Mouse (Mus musculus): ENCODE results near the gene Slc37a4. TPM values are rescaled to one million over a fixed set of nuclear protein-coding genes. Genes with fewer than 3 reads are reported as not detected.

The Slc37a4 gene
- total and polyA plus RNA-seq, 3 experiments = 11.7 to 38.7 (median 25.5) TPM

- no peaks in the 10 kb centered on the region for H3K79me2 ChIP-seq (replicated peaks; ENCODE audit: control insufficient read depth, extremely low read depth, insufficient read depth, poor library complexity, severe bottlenecking)
- H3K27ac ChIP-seq (ENCODE audit: insufficient read depth, low read depth) = no peak overlapping the region
- H3K9me3 ChIP-seq (replicated peaks; ENCODE audit: low read length) = peaks cover 3% of the 10 kb centered on the region
- in situ Hi-C loops (cut with MboI; ENCODE audit: low pct_ligation_motif_present, low pct_unique_long_range_greater_than_20kb, low sequenced_read_pairs) = no loop called here
- TF ChIP-seq UBTF (IDR thresholded peaks at IDR 0.05; ENCODE audit: low read depth, low read length) (no peak), SIN3A (IDR thresholded peaks at IDR 0.05; ENCODE audit: low read length) (no peak), EP300 (IDR thresholded peaks at IDR 0.05; ENCODE audit: low read length) (no peak), MAFK (IDR thresholded peaks at IDR 0.05; ENCODE audit: insufficient replicate concordance, low read length) (no peak), RCOR1 (conservative IDR thresholded peaks at IDR 0.05; ENCODE audit: low read depth, low read length) (no peak), ETS1 (conservative IDR thresholded peaks at IDR 0.05; ENCODE audit: low read depth, low read length) (no peak), MXI1 (IDR thresholded peaks at IDR 0.05; ENCODE audit: low read depth, low read length) (no peak), CHD2 (IDR thresholded peaks at IDR 0.05; ENCODE audit: low read length) (no peak), ELF1 (IDR thresholded peaks at IDR 0.05; ENCODE audit: low read depth, low read length) (no peak), USF1 (IDR thresholded peaks at IDR 0.05; ENCODE audit: low read depth, low read length) (no peak), ZC3H11A (IDR thresholded peaks at IDR 0.05; ENCODE audit: low read depth, low read length) (no peak), JUND (conservative IDR thresholded peaks at IDR 0.05; ENCODE audit: low read depth, low read length) (no peak)
- peaks cover 86 to 93% of the 10 kb centered on the region in 2 experiments for H3K36me3 ChIP-seq (replicated peaks in 1 of 2; ENCODE audit: control insufficient read depth in 1 of 2, insufficient read depth in 1 of 2, low read length in 1 of 2)
- dilution Hi-C loops (cut with MboI; ENCODE audit: extremely low pct_ligation_motif_present, extremely low pct_unique_long_range_greater_than_20kb, low sequenced_read_pairs) = no loop called here
- no peak overlapping the region for H3K9ac ChIP-seq (ENCODE audit: insufficient read depth, low read depth)
- H3K27me3 ChIP-seq (replicated peaks) = no peaks in the 10 kb centered on the region
- no peak for DNase-seq (ENCODE audit: extremely low read depth)
- no peak overlapping the region for H3K4me2 ChIP-seq (ENCODE audit: insufficient read depth, low read depth, poor library complexity, severe bottlenecking)
- H3K4me1 ChIP-seq (ENCODE audit: control insufficient read depth in 1 of 2, insufficient read depth in 2 of 2) = peaks cover 0 to 5% of the 10 kb centered on the region in 2 experiments; a peak in 1 of 4 replicates
- H3K4me3 ChIP-seq (replicated peaks in 1 of 3; ENCODE audit: low read depth in 2 of 3, low read length in 2 of 3, poor library complexity in 1 of 3) = no peak overlapping the region
Observed at GRCm38 (mm10) chr9:44351396-44351795, 45.3 kb upstream of the Slc37a4 start.

- Histone ChIP-seq H3K9me3 (replicated peaks; ENCODE audit: low read length) (peaks cover 3% of the 10 kb centered on the region), H3K79me2 (replicated peaks; ENCODE audit: control insufficient read depth, extremely low read depth, insufficient read depth, poor library complexity, severe bottlenecking) (no peaks in the 10 kb centered on the region), H3K27ac (ENCODE audit: insufficient read depth, low read depth) (no peak overlapping the region), H3K36me3 (replicated peaks in 1 of 2; ENCODE audit: control insufficient read depth in 1 of 2, insufficient read depth in 1 of 2, low read length in 1 of 2) (peaks cover 89 to 91% of the 10 kb centered on the region in 2 experiments), H3K9ac (ENCODE audit: insufficient read depth, low read depth) (no peak overlapping the region), H3K4me1 (ENCODE audit: control insufficient read depth in 1 of 2, insufficient read depth in 2 of 2) (peaks cover 0 to 4% of the 10 kb centered on the region in 2 experiments; a peak in 1 of 4 replicates), H3K4me2 (ENCODE audit: insufficient read depth, low read depth, poor library complexity, severe bottlenecking) (no peak overlapping the region), H3K4me3 (replicated peaks in 1 of 3; ENCODE audit: low read depth in 2 of 3, low read length in 2 of 3, poor library complexity in 1 of 3) (no peak overlapping the region), H3K27me3 (replicated peaks) (no peaks in the 10 kb centered on the region)
- TF ChIP-seq TCF12 (IDR thresholded peaks at IDR 0.05; ENCODE audit: low read depth, low read length) = no peak
- TF ChIP-seq USF1 (IDR thresholded peaks at IDR 0.05; ENCODE audit: low read depth, low read length) = no peak
- TF ChIP-seq MAX (IDR thresholded peaks at IDR 0.05; ENCODE audit: low read length) = no peak
- no peak for TF ChIP-seq CHD1 (IDR thresholded peaks at IDR 0.05; ENCODE audit: low read depth, low read length)
- no peak for TF ChIP-seq MYC (IDR thresholded peaks at IDR 0.05; ENCODE audit: low read depth, low read length)
- no peak for TF ChIP-seq SIN3A (IDR thresholded peaks at IDR 0.05; ENCODE audit: low read length)
- TF ChIP-seq ELF1 (IDR thresholded peaks at IDR 0.05; ENCODE audit: low read depth, low read length) = no peak
- TF ChIP-seq ZMIZ1 (IDR thresholded peaks at IDR 0.05; ENCODE audit: low read depth, low read length) = no peak
- no peak for TF ChIP-seq SMC3 (IDR thresholded peaks at IDR 0.05; ENCODE audit: low read depth, low read length)
- TF ChIP-seq ZC3H11A (IDR thresholded peaks at IDR 0.05; ENCODE audit: low read depth, low read length) = no peak
- no peak for TF ChIP-seq GABPA (IDR thresholded peaks at IDR 0.05; ENCODE audit: insufficient replicate concordance, low read depth, low read length)
- no peak for TF ChIP-seq MXI1 (IDR thresholded peaks at IDR 0.05; ENCODE audit: low read depth, low read length)
- no peak for TF ChIP-seq NELFE (IDR thresholded peaks at IDR 0.05; ENCODE audit: low read depth, low read length)
- no peak for TF ChIP-seq PAX5 (IDR thresholded peaks at IDR 0.05; ENCODE audit: low read length)
- TF ChIP-seq EP300 (IDR thresholded peaks at IDR 0.05; ENCODE audit: low read length) = no peak
- TF ChIP-seq CHD2 (IDR thresholded peaks at IDR 0.05; ENCODE audit: low read length) = no peak
- dilution Hi-C loops (cut with MboI; ENCODE audit: extremely low pct_ligation_motif_present, extremely low pct_unique_long_range_greater_than_20kb, low sequenced_read_pairs) (no loop called here), in situ Hi-C loops (cut with MboI; ENCODE audit: low pct_ligation_motif_present, low pct_unique_long_range_greater_than_20kb, low sequenced_read_pairs) (no loop called here)
- DNase-seq (ENCODE audit: extremely low read depth) = no peak
Observed at GRCm38 (mm10) chr9:44352337-44352736, 44.3 kb upstream of the Slc37a4 start.
